Mouse (Mus musculus) CH12.LX (cell line): ENCODE measurements around the gene Gm49325. TPM values are rescaled to one million over a fixed set of nuclear protein-coding genes. Genes with fewer than 3 reads are reported as not detected.

ENCODE experiments used
- DNase-seq: peaks from one replicate; pipeline ENCODE4 v3.0.0-alpha.2; 2013; ENCODE audit errors: extremely low read depth
- H3K27ac ChIP-seq: 2 replicates; pipeline ENCODE4 v1.5.1; 2012; ENCODE audit warnings: low read depth, mild to moderate bottlenecking, control low read depth, moderate library complexity; ENCODE audit not compliant: insufficient read depth
- H3K27me3 ChIP-seq: replicated peaks from 2 replicates; pipeline ENCODE3; 2012; ENCODE audit warnings: inconsistent platforms
- H3K36me3 ChIP-seq, 2 experiments: replicated peaks in 1 of 2; 2 replicates each; pipeline versions ENCODE3 to v1.6.1; 2012; ENCODE audit warnings: inconsistent platforms in 1 of 2, low read length in 1 of 2, mild to moderate bottlenecking in 1 of 2, mixed read lengths in 1 of 2, moderate library complexity in 1 of 2; ENCODE audit not compliant: control insufficient read depth in 1 of 2, insufficient read depth in 1 of 2
- H3K4me1 ChIP-seq, 2 experiments: 2 replicates each; pipeline ENCODE4 v1.6.1; 2012; ENCODE audit warnings: inconsistent platforms in 1 of 2, moderate library complexity in 1 of 2; ENCODE audit not compliant: insufficient read depth in 2 of 2, control insufficient read depth in 1 of 2
- H3K4me2 ChIP-seq: 2 replicates; pipeline ENCODE4 v1.6.1; 2012; ENCODE audit warnings: low read depth, mild to moderate bottlenecking, control low read depth; ENCODE audit not compliant: poor library complexity, insufficient read depth, severe bottlenecking
- H3K4me3 ChIP-seq, 3 experiments: fragments of 150-350 bp in 1 of 3; sonication (generic) in 1 of 3; replicated peaks in 1 of 3; 2 replicates each; pipeline versions ENCODE3 to v1.5.1; 2011 to 2012; ENCODE audit warnings: low read depth in 2 of 3, low read length in 2 of 3, mild to moderate bottlenecking in 2 of 3, moderate library complexity in 2 of 3, control low read depth in 1 of 3, improper control_type of control experiment in 1 of 3, inconsistent platforms in 1 of 3, mixed read lengths in 1 of 3; ENCODE audit not compliant: poor library complexity in 1 of 3
- H3K79me2 ChIP-seq: replicated peaks from 2 replicates; pipeline ENCODE4 v1.6.1; 2012; ENCODE audit warnings: mild to moderate bottlenecking, moderate library complexity; ENCODE audit not compliant: control insufficient read depth, poor library complexity, insufficient read depth, severe bottlenecking; ENCODE audit errors: extremely low read depth
- H3K9ac ChIP-seq: 2 replicates; pipeline ENCODE4 v1.6.1; 2012; ENCODE audit warnings: low read depth, mild to moderate bottlenecking, control low read depth, moderate library complexity; ENCODE audit not compliant: insufficient read depth
- H3K9me3 ChIP-seq: replicated peaks from 2 replicates; pipeline ENCODE3; 2012; ENCODE audit warnings: low read length, inconsistent platforms, mixed read lengths
- CHD1 ChIP-seq: IDR thresholded peaks from 2 replicates; pipeline ENCODE4 v1.6.1; 2012; ENCODE audit warnings: low read depth, low read length, improper control_type of control experiment, inconsistent platforms
- CTCF ChIP-seq, 2 experiments: IDR thresholded peaks in 1 of 2; conservative IDR thresholded peaks in 1 of 2; 2 replicates each; pipeline ENCODE4 v1.5.1; 2011 to 2012; ENCODE audit warnings: low read depth in 2 of 2, low read length in 2 of 2, improper control_type of control experiment in 1 of 2, inconsistent platforms in 1 of 2, mild to moderate bottlenecking in 1 of 2, moderate library complexity in 1 of 2
- E2F4 ChIP-seq: IDR thresholded peaks from 2 replicates; pipeline ENCODE4 v1.6.1; 2011; ENCODE audit warnings: low read depth, low read length, improper control_type of control experiment; ENCODE audit not compliant: insufficient replicate concordance
- ELF1 ChIP-seq: IDR thresholded peaks from 2 replicates; pipeline ENCODE4 v1.6.1; 2014; ENCODE audit warnings: low read depth, mild to moderate bottlenecking, inconsistent platforms, low read length, improper control_type of control experiment
- EP300 ChIP-seq: IDR thresholded peaks from 2 replicates; pipeline ENCODE4 v1.6.1; 2011; ENCODE audit warnings: low read length, improper control_type of control experiment
- ETS1 ChIP-seq: conservative IDR thresholded peaks from 2 replicates; pipeline ENCODE4 v1.6.1; 2012; ENCODE audit warnings: low read depth, mild to moderate bottlenecking, inconsistent platforms, low read length, improper control_type of control experiment, moderate library complexity
- GABPA ChIP-seq: IDR thresholded peaks from 2 replicates; pipeline ENCODE4 v1.6.1; 2012; ENCODE audit warnings: low read depth, low read length, improper control_type of control experiment, inconsistent platforms; ENCODE audit not compliant: insufficient replicate concordance
- JUND ChIP-seq: conservative IDR thresholded peaks from 2 replicates; pipeline ENCODE4 v1.6.1; 2011; ENCODE audit warnings: low read depth, low read length, improper control_type of control experiment
- KAT2A ChIP-seq: IDR thresholded peaks from 2 replicates; pipeline ENCODE4 v1.6.1; 2012; ENCODE audit warnings: low read length, improper control_type of control experiment, inconsistent platforms; ENCODE audit not compliant: insufficient replicate concordance
- MAFK ChIP-seq: IDR thresholded peaks from 2 replicates; pipeline ENCODE4 v1.6.1; 2011; ENCODE audit warnings: low read length, improper control_type of control experiment; ENCODE audit not compliant: insufficient replicate concordance
- MAX ChIP-seq: IDR thresholded peaks from 2 replicates; pipeline ENCODE4 v1.6.1; 2011; ENCODE audit warnings: low read length, improper control_type of control experiment
- MAZ ChIP-seq: IDR thresholded peaks from 2 replicates; pipeline ENCODE4 v1.6.1; 2012; ENCODE audit warnings: low read depth, mild to moderate bottlenecking, inconsistent platforms, low read length, improper control_type of control experiment, moderate library complexity
- NELFE ChIP-seq: IDR thresholded peaks from 2 replicates; pipeline ENCODE4 v1.6.1; 2011; ENCODE audit warnings: low read depth, low read length, improper control_type of control experiment
- PAX5 ChIP-seq: IDR thresholded peaks from 2 replicates; pipeline ENCODE4 v1.6.1; 2012; ENCODE audit warnings: low read length, inconsistent platforms, mixed read lengths
- POLR2A ChIP-seq: IDR thresholded peaks from 2 replicates; pipeline ENCODE4 v1.6.1; 2011; ENCODE audit warnings: low read depth, mild to moderate bottlenecking, improper control_type of control experiment, low read length
- RAD21 ChIP-seq: IDR thresholded peaks from 2 replicates; pipeline ENCODE4 v1.6.1; 2011; ENCODE audit warnings: low read depth, mild to moderate bottlenecking, low read length, improper control_type of control experiment, moderate library complexity
- SMC3 ChIP-seq: IDR thresholded peaks from 2 replicates; pipeline ENCODE4 v1.6.1; 2011; ENCODE audit warnings: low read depth, low read length, improper control_type of control experiment
- USF1 ChIP-seq: IDR thresholded peaks from 2 replicates; pipeline ENCODE4 v1.6.1; 2014; ENCODE audit warnings: low read depth, mild to moderate bottlenecking, inconsistent platforms, low read length, improper control_type of control experiment
- ZKSCAN1 ChIP-seq: IDR thresholded peaks from 2 replicates; pipeline ENCODE4 v1.6.1; 2012; ENCODE audit warnings: low read depth, inconsistent platforms, low read length, improper control_type of control experiment, borderline replicate concordance
- dilution Hi-C: fragments of 300-500 bp; cut with MboI; formaldehyde crosslinking; loops from 2 replicates; pipeline ENCODE4 v1.14.3; 2020; ENCODE audit warnings: low sequenced_read_pairs; ENCODE audit not compliant: extremely low pct_unique_long_range_greater_than_20kb, extremely low pct_ligation_motif_present
- in situ Hi-C: fragments of 300-500 bp; cut with MboI; formaldehyde crosslinking; loops from 3 replicates; pipeline ENCODE4 v1.14.3; 2019; ENCODE audit warnings: low sequenced_read_pairs, low pct_ligation_motif_present, low pct_unique_long_range_greater_than_20kb, mixed read lengths
- polyA plus RNA-seq: library from polyadenylated mRNA; unstranded; fragments of >175 nt; gene quantifications from 2 replicates; pipeline ENCODE4 v1.2.1, GENCODE M21; 2012; ENCODE audit warnings: low read depth; ENCODE audit not compliant: insufficient read length
- total RNA-seq, 2 experiments: library from RNA; depleted of rRNA; stranded (reverse); fragments of 300-350 nt in 1 of 2; fragments of >200 nt in 1 of 2; gene quantifications; 2 replicates each; pipeline ENCODE4 v1.2.3; 2012 to 2014

Gene Gm49325
- total and polyA plus RNA-seq, 3 experiments = 1.1 to 26.9 TPM; not detected in 1

DNA sequence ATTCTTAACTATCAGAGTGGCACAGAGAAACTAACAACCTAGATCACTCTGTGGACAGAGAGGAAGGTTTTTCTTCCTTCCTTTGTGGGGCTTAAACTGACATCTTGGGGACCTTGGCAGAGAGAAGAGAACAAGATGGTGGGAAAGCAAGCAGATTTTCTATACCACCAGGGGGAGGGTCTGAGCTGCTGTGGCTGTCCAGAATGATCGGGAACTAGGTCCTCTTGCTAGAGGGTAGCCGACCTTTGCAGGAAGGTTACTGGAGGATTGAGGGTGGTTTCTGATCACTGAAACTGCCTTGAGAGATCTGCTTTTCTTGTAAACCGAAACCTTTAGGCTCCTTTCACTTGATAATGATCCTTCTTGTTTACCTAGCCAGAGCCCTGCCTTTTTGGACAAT lies 33.8 kb upstream of the Gm49325 start:
- Histone ChIP-seq H3K36me3 (peaks cover 0 to 7% of the 10 kb centered on the region in 2 experiments), H3K4me3 (no peak overlapping the region), H3K4me1 (peaks cover 2 to 5% of the 10 kb centered on the region in 2 experiments; a peak in 2 of 4 replicates), H3K27me3 (peaks cover 3% of the 10 kb centered on the region), H3K27ac (no peak overlapping the region)
- DNase-seq = no peak
- TF ChIP-seq POLR2A (no peak), RAD21 (peak; percentile 42), CTCF (conservative IDR thresholded peaks at IDR 0.05 in 1 of 2, IDR thresholded peaks at IDR 0.05 in 1 of 2; ENCODE audit: low read depth in 2 of 2, low read length in 2 of 2) (peak in 1 of 2 experiments; percentile 63; a peak in 2 of 4 replicates), SMC3 (peak; percentile 54), PAX5 (no peak)
- TF ChIP-seq, all 38 proteins: peak for 3
- H3K9me3 ChIP-seq = no peaks in the 10 kb centered on the region
- H3K4me2 ChIP-seq = peak overlapping the region; percentile 16; the same call in 1 of the 2 replicates
- in situ Hi-C loops (no loop called here), dilution Hi-C loops (no loop called here)
- no peaks in the 10 kb centered on the region for H3K79me2 ChIP-seq
- no peak overlapping the region for H3K9ac ChIP-seq

DNA sequence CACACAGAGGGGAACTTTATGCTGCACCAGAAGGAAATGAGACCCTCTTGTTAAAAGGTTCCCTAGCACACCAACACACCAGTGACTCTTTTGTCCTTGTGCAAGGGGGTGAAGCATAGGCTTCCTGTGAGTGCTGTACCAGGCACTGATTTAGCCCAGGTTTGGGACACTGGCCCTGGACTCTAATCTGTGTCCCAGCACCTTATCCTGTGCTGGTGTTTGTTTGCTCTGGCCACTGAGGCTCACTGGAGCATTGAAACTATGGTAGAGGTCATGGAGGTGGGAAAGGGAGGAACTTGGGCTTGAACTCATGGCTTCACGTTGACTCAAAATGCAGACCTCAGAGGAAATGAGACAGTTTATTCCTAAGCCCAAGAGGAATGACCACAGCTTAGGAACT lies 32.8 kb upstream of the Gm49325 start:
- no peaks in the 10 kb centered on the region for H3K79me2 ChIP-seq
- no peak overlapping the region for H3K27ac ChIP-seq
- no peak overlapping the region for H3K4me2 ChIP-seq
- H3K4me1 ChIP-seq = peaks cover 2 to 5% of the 10 kb centered on the region in 2 experiments; a peak in 2 of 4 replicates
- no peak overlapping the region for H3K9ac ChIP-seq
- in situ Hi-C loops (no loop called here), dilution Hi-C loops (no loop called here)
- no peak for TF ChIP-seq ELF1
- no peak for TF ChIP-seq POLR2A
- no peak for TF ChIP-seq MAX
- no peak for TF ChIP-seq SMC3
- TF ChIP-seq USF1 = no peak
- no peak for TF ChIP-seq E2F4
- TF ChIP-seq PAX5 = no peak
- TF ChIP-seq MAZ = no peak
- TF ChIP-seq GABPA = no peak
- TF ChIP-seq CHD1 = no peak
- TF ChIP-seq KAT2A = no peak
- TF ChIP-seq JUND = no peak
- no peak for TF ChIP-seq ZKSCAN1
- no peak for TF ChIP-seq MAFK
- TF ChIP-seq ETS1 = no peak
- no peak for TF ChIP-seq RAD21
- no peak for TF ChIP-seq EP300
- no peak for TF ChIP-seq NELFE
- no peak for DNase-seq
- H3K27me3 ChIP-seq = peaks cover 6% of the 10 kb centered on the region
- H3K4me3 ChIP-seq = no peak overlapping the region
- peaks cover 0 to 7% of the 10 kb centered on the region in 2 experiments for H3K36me3 ChIP-seq
- no peaks in the 10 kb centered on the region for H3K9me3 ChIP-seq
